ENCODE assay signal across 33 mouse cellular contexts in the genomic region with DNA sequence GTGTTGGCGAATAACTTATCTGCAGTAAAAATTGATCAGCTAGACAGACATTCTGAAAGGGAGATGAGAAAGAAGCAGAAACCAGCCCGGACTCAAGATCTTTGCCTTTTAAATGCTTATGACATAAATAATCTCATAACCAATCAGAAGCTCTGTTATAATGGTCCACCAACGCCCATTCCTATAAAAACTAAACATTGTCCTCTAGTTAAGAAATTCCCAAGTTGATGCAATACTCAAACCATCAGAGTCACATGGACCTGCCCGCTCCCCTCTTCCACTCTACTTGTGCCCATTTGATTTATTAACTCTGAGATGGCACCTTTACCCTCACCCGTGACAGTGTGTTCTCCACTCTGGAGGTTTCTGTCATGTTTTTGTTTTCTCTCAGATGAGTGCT. TPM values are rescaled to one million over a fixed set of nuclear protein-coding genes. Genes with fewer than 3 reads are reported as not detected.
"Had no signal": no experiment of that assay in that cellular context is flagged by ENCODE, and none has a peak within 500 bp of the region (broad histone marks: within the 10 kb centered on the region; RNA-seq: fewer than 3 reads in every experiment).

No protein-coding gene starts in this region.

- H3K9me3 ChIP-seq: limb, embryonic 10.5 days; limb, embryonic 12.5 days; limb, embryonic 13.5 days; limb, embryonic 15.5 days; liver, embryonic 13.5 days; liver, embryonic 15.5 days; lung, embryonic 15.5 days; midbrain, embryonic 10.5 days; midbrain, embryonic 12.5 days; midbrain, embryonic 15.5 days; neural tube, embryonic 12.5 days; neural tube, embryonic 13.5 days had no signal

- H3K27me3 ChIP-seq: limb, embryonic 12.5 days; limb, embryonic 13.5 days; limb, embryonic 15.5 days; liver, embryonic 13.5 days; liver, embryonic 15.5 days; lung, embryonic 15.5 days; megakaryocyte, embryonic 14.5 days; midbrain, embryonic 12.5 days; midbrain, embryonic 15.5 days; neural tube, embryonic 12.5 days; neural tube, embryonic 13.5 days had no signal

- H3K4me2 ChIP-seq: limb, embryonic 12.5 days; limb, embryonic 13.5 days; limb, embryonic 15.5 days; liver, embryonic 13.5 days; liver, embryonic 15.5 days; lung, embryonic 14.5 days; lung, embryonic 15.5 days; midbrain, embryonic 12.5 days; midbrain, embryonic 15.5 days; neural tube, embryonic 12.5 days; neural tube, embryonic 13.5 days had no signal

- H3K4me3 ChIP-seq: left cerebral cortex, adult 2 months; limb, embryonic 10.5 days; limb, embryonic 12.5 days; limb, embryonic 13.5 days; limb, embryonic 15.5 days; liver, embryonic 13.5 days; liver, embryonic 15.5 days; lung, embryonic 15.5 days; megakaryocyte, embryonic 14.5 days; midbrain, embryonic 10.5 days; midbrain, embryonic 12.5 days; midbrain, embryonic 15.5 days; myocyte; neural tube, embryonic 12.5 days; neural tube, embryonic 13.5 days had no signal

- DNase-seq: left cerebral cortex, postnatal 4 days; liver; liver, embryonic 13.5 days; lung, adult 18-20 months; lung, adult 2 months; lung, embryonic 14.5 days; lung, postnatal 10 days; lung, postnatal 14 days; lung, postnatal 36 days; lung, postnatal 4 days; midbrain, embryonic 14.5 days had no signal

- H3K36me3 ChIP-seq: limb, embryonic 10.5 days; limb, embryonic 12.5 days; limb, embryonic 13.5 days; limb, embryonic 15.5 days; liver, embryonic 13.5 days; liver, embryonic 15.5 days; lung, embryonic 15.5 days; midbrain, embryonic 10.5 days; midbrain, embryonic 12.5 days; midbrain, embryonic 15.5 days; neural tube, embryonic 12.5 days; neural tube, embryonic 13.5 days had no signal

- H3K9ac ChIP-seq: limb, embryonic 12.5 days; limb, embryonic 13.5 days; limb, embryonic 15.5 days; liver, embryonic 13.5 days; liver, embryonic 14.5 days; liver, embryonic 15.5 days; lung, embryonic 14.5 days; lung, embryonic 15.5 days; midbrain, embryonic 12.5 days; midbrain, embryonic 15.5 days; neural tube, embryonic 12.5 days; neural tube, embryonic 13.5 days had no signal

- H3K4me1 ChIP-seq: megakaryocyte, embryonic 14.5 days; midbrain, embryonic 12.5 days; midbrain, embryonic 15.5 days; neural tube, embryonic 12.5 days; neural tube, embryonic 13.5 days had no signal

- H3K27ac ChIP-seq: left cerebral cortex, adult 2 months; limb, embryonic 10.5 days; limb, embryonic 12.5 days; limb, embryonic 13.5 days; limb, embryonic 15.5 days; liver, embryonic 13.5 days; liver, embryonic 14.5 days; liver, embryonic 15.5 days; lung, embryonic 15.5 days; macrophage; midbrain, embryonic 10.5 days; midbrain, embryonic 12.5 days; midbrain, embryonic 15.5 days; neural tube, embryonic 12.5 days; neural tube, embryonic 13.5 days had no signal

- ATAC-seq: lung, postnatal 0 days; midbrain, embryonic 15.5 days; midbrain, embryonic 16.5 days had no signal

RNA-seq across cellular contexts. Expression of gene Slc38a4, which starts 23.9 kb away (rescaled TPM):
- total RNA-seq: megakaryocyte progenitor cell, adult 5-6 weeks; megakaryocyte, adult 5-6 weeks; megakaryocyte-erythroid progenitor cell, adult 5-6 weeks; monocyte, adult 5-6 weeks had no signal
- polyA plus RNA-seq: macrophage had no signal
